Mouse (Mus musculus) thymus, postnatal 36 days (tissue): ENCODE data around the gene Dhcr24.

Source experiments
- DNase-seq, 2 experiments: peaks; one replicate each; pipeline ENCODE4 v3.0.0; 2022; ENCODE audit warnings: mixed read lengths in 2 of 2

Gene Dhcr24

GRCm38 (mm10) chr4:106606639-106607554, 46.1 kb downstream of the Dhcr24 start:
- DNase-seq: no peak

- DNase-seq: no peak
These were observed 47.1 kb downstream of the Dhcr24 start for GRCm38 (mm10) chr4:106607905-106608304.

GRCm38 (mm10) chr4:106613105-106613504, 52.3 kb downstream of the Dhcr24 start:
- no peak for DNase-seq

GRCm38 (mm10) chr4:106613560-106613959, 52.7 kb downstream of the Dhcr24 start:
- peak; percentile 32 to 55 for DNase-seq

- peak; percentile 83 to 85 for DNase-seq
These were observed 53.5 kb downstream of the Dhcr24 start for GRCm38 (mm10) chr4:106614180-106614797.

GRCm38 (mm10) chr4:106614881-106615280, 54.0 kb downstream of the Dhcr24 start:
- peak; percentile 55 to 66 for DNase-seq

GRCm38 (mm10) chr4:106615637-106616036, 54.8 kb downstream of the Dhcr24 start:
- peak; percentile 22 to 52 for DNase-seq

- peak in 1 of 2 experiments; percentile 34 for DNase-seq
These were observed 56.2 kb downstream of the Dhcr24 start, which contains the start of gene Lexm for GRCm38 (mm10) chr4:106617056-106617455. Lexm (minus strand) TSS chr4:106617241.

- no peak for DNase-seq
These were observed 58.1 kb downstream of the Dhcr24 start for GRCm38 (mm10) chr4:106618898-106619297.

- no peak for DNase-seq
These were observed 60.6 kb downstream of the Dhcr24 start for GRCm38 (mm10) chr4:106621428-106621827.

- no peak for DNase-seq
These were observed 61.2 kb downstream of the Dhcr24 start, which contains the start of gene Ttc22 for GRCm38 (mm10) chr4:106622030-106622493. Ttc22 (plus strand) TSS chr4:106622432.

GRCm38 (mm10) chr4:106622712-106623111, 61.9 kb downstream of the Dhcr24 start:
- DNase-seq: no peak

- no peak for DNase-seq
These were observed 63.4 kb downstream of the Dhcr24 start for GRCm38 (mm10) chr4:106624271-106624670.

- no peak for DNase-seq
These were observed 67.0 kb downstream of the Dhcr24 start for GRCm38 (mm10) chr4:106627809-106628208.

GRCm38 (mm10) chr4:106628650-106629360, 68.0 kb downstream of the Dhcr24 start:
- no peak for DNase-seq

GRCm38 (mm10) chr4:106629374-106629773, 68.5 kb downstream of the Dhcr24 start:
- DNase-seq: no peak

GRCm38 (mm10) chr4:106630333-106631220, 69.7 kb downstream of the Dhcr24 start:
- peak; percentile 33 to 53 for DNase-seq

- no peak for DNase-seq
These were observed 71.5 kb downstream of the Dhcr24 start for GRCm38 (mm10) chr4:106632313-106632712.

- no peak for DNase-seq
These were observed 72.6 kb downstream of the Dhcr24 start for GRCm38 (mm10) chr4:106633281-106634085.

- no peak for DNase-seq
These were observed 73.2 kb downstream of the Dhcr24 start for GRCm38 (mm10) chr4:106634086-106634479.
